Mouse (Mus musculus): ENCODE results near the gene 1810046K07Rik. TPM values are rescaled to one million over a fixed set of nuclear protein-coding genes. Genes with fewer than 3 reads are reported as not detected.

1810046K07Rik gene
- total RNA-seq, 2 experiments from 2014 or later, result not detected

- no peak for DNase-seq
- intact Hi-C loops (cut with DNase I), result no loop called here
Measured at GRCm38 (mm10) chr9:51306351-51306750, 22.4 kb downstream of the 1810046K07Rik start.

DNA sequence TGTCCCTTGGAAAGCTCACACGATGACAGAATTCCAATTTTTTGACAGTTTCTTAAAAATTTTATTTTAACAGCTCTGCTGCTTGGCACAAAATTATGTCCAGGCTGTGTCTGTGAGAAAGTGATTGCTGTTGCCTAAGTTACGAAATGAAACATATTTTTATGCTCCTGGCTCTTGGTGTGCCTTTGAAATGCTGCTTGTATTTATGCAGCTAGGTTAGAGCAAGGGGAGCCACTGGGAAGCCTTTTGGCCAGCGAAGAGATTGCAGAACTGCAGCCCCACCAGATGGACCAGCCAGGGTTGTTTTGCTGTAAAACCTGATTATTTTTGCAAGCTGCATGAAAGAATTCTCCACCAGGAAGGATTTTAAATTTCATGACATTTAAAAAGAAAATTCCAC, 23.6 kb downstream of the 1810046K07Rik start:
- no peak for DNase-seq
- intact Hi-C loops (cut with DNase I), result no loop called here

- intact Hi-C loops (cut with DNase I), result no loop called here
- DNase-seq, result no peak
Measured at GRCm38 (mm10) chr9:51303980-51304379, 24.7 kb downstream of the 1810046K07Rik start.

- intact Hi-C loops (cut with DNase I), result no loop called here
- DNase-seq, result no peak
Measured at GRCm38 (mm10) chr9:51293541-51293940, 35.2 kb downstream of the 1810046K07Rik start.

GRCm38 (mm10) chr9:51292674-51293073, 36.0 kb downstream of the 1810046K07Rik start:
- peak; percentile 69 to 71 for DNase-seq
- intact Hi-C loops (cut with DNase I), result loop anchor here (1.0 kb wide), 1 partner anchor 131 kb away; no protein-coding TSS in a partner anchor

DNA sequence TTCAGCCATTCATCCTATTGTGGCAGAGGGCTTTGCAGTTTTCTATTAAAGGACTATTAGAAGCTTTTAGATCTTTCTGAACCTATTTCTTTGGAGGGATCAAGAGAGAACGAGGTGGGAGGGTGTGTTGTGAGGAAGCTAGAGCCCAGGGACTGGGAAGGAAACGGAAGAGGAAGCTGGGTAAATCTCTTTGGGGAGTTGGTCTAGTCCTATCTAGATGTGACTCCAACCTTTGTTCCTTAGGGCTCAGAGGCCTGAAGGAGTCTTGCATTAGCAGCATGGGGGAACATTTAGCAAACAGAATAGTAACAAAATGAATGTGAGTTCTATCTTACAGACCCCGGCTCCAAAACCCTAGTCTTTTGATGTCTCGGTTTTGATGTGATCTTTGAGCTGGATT, 37.7 kb downstream of the 1810046K07Rik start:
- intact Hi-C loops (cut with DNase I), result no loop called here
- no peak for DNase-seq

- intact Hi-C loops (cut with DNase I), result no loop called here
- DNase-seq, result no peak
Measured at GRCm38 (mm10) chr9:51286079-51286478, 42.6 kb downstream of the 1810046K07Rik start.

GRCm38 (mm10) chr9:51278500-51279381, 50.0 kb downstream of the 1810046K07Rik start, which contains the start of gene Colca2:
Gene Colca2, minus strand, starts transcription at chr9:51278569.
- intact Hi-C loops (cut with DNase I), result no loop called here
- DNase-seq, result peak; percentile 81 to 87

DNA sequence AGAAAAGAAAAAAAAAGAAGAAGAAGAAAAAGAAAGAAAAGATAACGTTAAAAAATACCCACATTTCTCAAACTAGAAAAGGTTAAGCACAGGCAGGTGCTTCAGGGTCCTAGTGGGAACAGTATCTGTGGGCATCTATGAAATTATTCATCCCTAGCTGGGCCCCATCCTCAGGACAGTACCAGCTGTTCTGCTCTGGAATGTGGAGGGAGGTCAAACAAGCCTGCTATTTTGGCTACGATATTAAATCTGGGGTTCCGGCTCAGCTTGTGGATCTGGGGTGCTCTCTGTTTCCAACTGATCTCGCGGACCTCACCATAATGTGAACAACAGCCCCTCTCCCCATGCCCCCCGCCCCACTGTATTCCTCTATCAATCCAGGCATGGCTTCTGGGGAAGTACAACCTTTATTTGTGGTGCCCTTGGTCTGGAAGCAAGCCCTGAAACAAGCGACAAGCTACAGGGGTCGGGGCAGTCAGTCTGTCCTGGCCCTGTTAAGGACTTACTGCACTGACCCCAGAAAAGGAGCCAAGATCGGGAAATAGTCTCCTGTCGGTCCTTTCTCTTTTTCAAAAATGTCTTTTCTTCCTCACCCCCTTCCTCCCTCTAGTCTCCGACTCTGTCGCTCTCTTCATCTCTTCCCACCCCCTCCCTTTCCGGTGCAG, 50.8 kb downstream of the 1810046K07Rik start:
- DNase-seq, result peak in 1 of 2 experiments; percentile 13
- intact Hi-C loops (cut with DNase I), result no loop called here

DNA sequence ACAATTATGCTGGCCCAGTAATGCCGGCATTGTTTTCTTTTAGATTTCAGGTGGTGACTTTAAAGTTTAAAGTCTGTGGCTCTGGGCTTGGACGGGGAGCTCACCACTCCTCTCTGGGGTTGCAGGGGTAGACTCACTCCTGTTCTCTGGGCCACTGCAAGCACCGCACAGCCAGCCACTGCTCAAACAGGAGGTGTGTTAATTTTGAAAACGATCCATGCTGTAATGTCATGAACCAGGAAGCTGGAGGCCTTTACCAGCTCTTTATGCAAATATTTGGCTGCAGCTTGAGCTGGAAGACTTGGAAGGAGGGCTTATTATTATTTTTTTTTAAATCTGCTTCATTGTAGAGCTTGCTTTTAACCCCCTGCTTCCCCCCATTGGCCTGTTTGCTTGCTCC, 54.0 kb downstream of the 1810046K07Rik start:
- intact Hi-C loops (cut with DNase I), result no loop called here
- DNase-seq, result no peak

DNA sequence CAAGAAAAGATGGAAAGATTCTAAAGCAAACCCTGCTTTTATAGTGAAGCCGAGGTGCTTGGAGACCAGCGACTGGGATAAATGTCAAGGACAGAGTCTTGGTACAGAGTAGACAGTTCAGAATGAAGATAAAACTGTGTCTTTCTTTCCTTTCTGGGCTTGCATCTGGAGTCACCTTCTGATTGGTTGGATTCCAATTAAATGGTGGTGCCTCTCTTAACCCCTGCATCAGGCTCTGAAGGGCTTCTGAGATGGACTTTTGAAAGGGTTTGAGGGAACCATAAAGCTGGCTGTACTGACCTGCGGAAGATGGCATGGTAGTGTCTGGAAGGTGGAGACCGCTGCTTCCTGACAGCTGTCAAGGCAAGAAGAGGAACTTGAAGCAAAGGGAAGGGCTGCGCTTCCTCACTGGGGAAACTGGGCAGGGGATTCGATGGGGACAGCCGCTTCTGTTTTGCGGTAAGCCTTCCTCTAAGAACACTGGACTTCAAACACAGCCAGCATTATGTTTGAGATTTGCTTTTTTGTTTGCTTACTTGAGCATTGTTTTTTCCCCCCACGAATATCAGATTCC, 55.0 kb downstream of the 1810046K07Rik start:
- DNase-seq, result no peak
- intact Hi-C loops (cut with DNase I), result no loop called here

GRCm38 (mm10) chr9:51272102-51272501, 56.6 kb downstream of the 1810046K07Rik start:
- intact Hi-C loops (cut with DNase I), result no loop called here
- no peak for DNase-seq

- intact Hi-C loops (cut with DNase I), result no loop called here
- DNase-seq, result no peak
Measured at GRCm38 (mm10) chr9:51271073-51271472, 57.6 kb downstream of the 1810046K07Rik start.

- DNase-seq, result no peak
- intact Hi-C loops (cut with DNase I), result no loop called here
Measured at GRCm38 (mm10) chr9:51268852-51269251, 59.9 kb downstream of the 1810046K07Rik start.

GRCm38 (mm10) chr9:51258426-51258825, 70.3 kb downstream of the 1810046K07Rik start:
- no peak for DNase-seq
- intact Hi-C loops (cut with DNase I), result no loop called here

- intact Hi-C loops (cut with DNase I), result no loop called here
- DNase-seq, result no peak
Measured at GRCm38 (mm10) chr9:51256780-51257502, 71.8 kb downstream of the 1810046K07Rik start.

Other genes with a start within 250 kb of the 1810046K07Rik start
- gene 4833427G06Rik, start 226.8 kb downstream of the 1810046K07Rik start, total RNA-seq (2021), result not detected
- gene Gm32742, start 163.4 kb downstream of the 1810046K07Rik start, total RNA-seq (2021), result not detected
- under 1 TPM; 0.35 to 0.50 TPM for gene Pou2af1, start 115.2 kb downstream of the 1810046K07Rik start, total RNA-seq (2021)
- 1 to 10 TPM in 1 of 2 experiments, under 1 TPM in 1; 0.89 to 1.6 TPM for gene Colca2, start 50.3 kb downstream of the 1810046K07Rik start, total RNA-seq (2021)

All from heart, postnatal 36 days (tissue).